10 mouse cellular contexts compared by ENCODE assay signal in genomic region chr15:99715361-99715865, GRCm38 (mm10). TPM values are rescaled to one million over a fixed set of nuclear protein-coding genes. Genes with fewer than 3 reads are reported as not detected.
DNase-seq lines count a peak whose midpoint lies in the region; ATAC-seq and TF ChIP-seq lines count a peak whose summit lies in the region.
"Had no signal": no experiment of that assay in that cellular context is flagged by ENCODE, and none has a peak within 500 bp of the region (broad histone marks: within the 10 kb centered on the region; RNA-seq: fewer than 3 reads in every experiment).

No protein-coding gene starts in this region.

- H3K4me3 ChIP-seq in hindbrain, embryonic 15.5 days: no peak overlapping the region
- H3K4me3 ChIP-seq: erythroblast, embryonic 14.5 days had no signal

- H3K4me2 ChIP-seq in hindbrain, embryonic 15.5 days: no peak overlapping the region
- H3K4me2 ChIP-seq: lung, embryonic 14.5 days had no signal

- CTCF ChIA-PET in Patski (lab: Charles Lee): interaction anchor here (1.2 to 2.8 kb wide), 6 partner anchors 9 to 63 kb away, joined by 3 to 17 read pairs (median 6); partner anchors contain the start of gene Gm17349

- no peaks in the 10 kb centered on the region for H3K27me3 ChIP-seq in Patski
- no peaks in the 10 kb centered on the region for H3K27me3 ChIP-seq in hindbrain, embryonic 15.5 days

- peaks cover 47% of the 10 kb centered on the region for H3K36me3 ChIP-seq in hindbrain, embryonic 15.5 days

- TF ChIP-seq CTCF in Patski (IDR thresholded peaks at IDR 0.05): no peak

- in situ Hi-C loops in Patski (cut with MboI; ENCODE audit: low pct_unique_long_range_greater_than_20kb): no loop called here

- H3K9ac ChIP-seq in hindbrain, embryonic 15.5 days: no peak overlapping the region
- H3K9ac ChIP-seq: lung, embryonic 14.5 days had no signal

- H3K9me3 ChIP-seq in hindbrain, embryonic 15.5 days: no peaks in the 10 kb centered on the region

- H3K27ac ChIP-seq in hindbrain, embryonic 15.5 days (replicated peaks): peak overlapping the region; percentile 79

- peaks cover 34% of the 10 kb centered on the region for H3K4me1 ChIP-seq in hindbrain, embryonic 15.5 days (replicated peaks)

- 42% methylated on average over 13 of the region's 13 CpGs for WGBS in hindbrain, embryonic 15.5 days

- DNase-seq in frontal cortex, postnatal 14 days (ENCODE audit: low spot score in 2 of 2): no peak
- DNase-seq in Patski (ENCODE audit: low read depth, low spot score): peak; percentile 38
- DNase-seq in testis, postnatal 14 days (ENCODE audit: low spot score): peak; percentile 73
- no peak for DNase-seq in c-Kit-positive CD71-positive TER-119-positive erythroid progenitor cells, embryonic 14.5 days (ENCODE audit: low spot score)
- DNase-seq in gastrocnemius, adult 18-20 months (ENCODE audit: low spot score): no peak

- peak; percentile 35; the same call in 1 of the 2 replicates for ATAC-seq in frontal cortex, adult (ENCODE audit: low TSS enrichment)
- peak; percentile 27 for ATAC-seq in Patski
- ATAC-seq in hindbrain, embryonic 15.5 days (ENCODE audit: low FRiP score, low read depth): peak; percentile 43
- peak; percentile 84 for ATAC-seq in megakaryocyte-erythroid progenitor cell, adult 5-6 weeks (replicated peaks; ENCODE audit: low FRiP score, low TSS enrichment, poor library complexity, severe bottlenecking)

- POLR2A ChIA-PET in Patski (lab: Charles Lee): interaction anchor here (0.5 to 2.4 kb wide), 4 partner anchors 8 to 40 kb away, joined by 3 to 7 read pairs (median 4); partner anchors contain the start of gene Cox14

RNA-seq across cellular contexts. Expression of gene Gpd1, which starts 1.9 kb away (rescaled TPM):
- polyA plus RNA-seq in Patski (2021): 2.9 TPM
- 3.6 and 4.7 TPM in 2 replicates for polyA plus RNA-seq in hindbrain, embryonic 15.5 days (2015; fragmentation: Nextera tagmentation; extraction: Ambion mirVana)
- total RNA-seq in megakaryocyte-erythroid progenitor cell, adult 5-6 weeks (2014; fragmentation: Nextera tagmentation): 0.49 TPM in 1 of 2 replicates, not detected in the other
- total RNA-seq in megakaryocyte-erythroid progenitor cell, adult 5-6 weeks (2017): 0.23 TPM in 1 of 2 replicates, not detected in the other
- total RNA-seq in gastrocnemius, adult 18-20 months (2021): 100 to 1,000 TPM; 366 to 449 TPM

RNA-seq across cellular contexts. Expression of gene Cox14, which starts 10.0 kb away (rescaled TPM):
- 170 TPM for polyA plus RNA-seq in Patski (2021)
- 171 and 178 TPM in 2 replicates for polyA plus RNA-seq in hindbrain, embryonic 15.5 days (2015; fragmentation: Nextera tagmentation; extraction: Ambion mirVana)
- 60.9 and 68.1 TPM in 2 replicates for total RNA-seq in megakaryocyte-erythroid progenitor cell, adult 5-6 weeks (2014; fragmentation: Nextera tagmentation)
- 17.2 and 30.4 TPM in 2 replicates for total RNA-seq in megakaryocyte-erythroid progenitor cell, adult 5-6 weeks (2017)
- 100 to 1,000 TPM; 139 to 156 TPM for total RNA-seq in gastrocnemius, adult 18-20 months (2021)

RNA-seq across cellular contexts. Expression of gene Gm17349, which starts 10.1 kb away (rescaled TPM):
- not detected for polyA plus RNA-seq in Patski (2021)
- polyA plus RNA-seq in hindbrain, embryonic 15.5 days (2015; fragmentation: Nextera tagmentation; extraction: Ambion mirVana): not detected in 2 replicates
- not detected in 2 replicates for total RNA-seq in megakaryocyte-erythroid progenitor cell, adult 5-6 weeks (2014; fragmentation: Nextera tagmentation)
- not detected in 2 replicates for total RNA-seq in megakaryocyte-erythroid progenitor cell, adult 5-6 weeks (2017)
- total RNA-seq in gastrocnemius, adult 18-20 months (2021): not detected
- polyA plus RNA-seq: lung, embryonic 14.5 days had no signal

RNA-seq across cellular contexts. Expression of gene Smarcd1, which starts 13.5 kb away (rescaled TPM):
- 46.8 TPM for polyA plus RNA-seq in Patski (2021)
- polyA plus RNA-seq in hindbrain, embryonic 15.5 days (2015; fragmentation: Nextera tagmentation; extraction: Ambion mirVana): 89.1 and 96.4 TPM in 2 replicates
- total RNA-seq in megakaryocyte-erythroid progenitor cell, adult 5-6 weeks (2014; fragmentation: Nextera tagmentation): 29.2 and 37.5 TPM in 2 replicates
- 10.5 and 28.6 TPM in 2 replicates for total RNA-seq in megakaryocyte-erythroid progenitor cell, adult 5-6 weeks (2017)
- 1 to 10 TPM; 5.8 to 7.4 TPM for total RNA-seq in gastrocnemius, adult 18-20 months (2021)

RNA-seq across cellular contexts. Expression of gene Asic1, which starts 45.2 kb away (rescaled TPM):
- 7.6 TPM for polyA plus RNA-seq in Patski (2021)
- 58.1 and 63.6 TPM in 2 replicates for polyA plus RNA-seq in hindbrain, embryonic 15.5 days (2015; fragmentation: Nextera tagmentation; extraction: Ambion mirVana)
- not detected in 2 replicates for total RNA-seq in megakaryocyte-erythroid progenitor cell, adult 5-6 weeks (2014; fragmentation: Nextera tagmentation)
- total RNA-seq in megakaryocyte-erythroid progenitor cell, adult 5-6 weeks (2017): 0.33 TPM in 1 of 2 replicates, not detected in the other
- under 1 TPM in 1 of 2 experiments, not detected in 1; 0.11 TPM for total RNA-seq in gastrocnemius, adult 18-20 months (2021)
- polyA plus RNA-seq: erythroblast, embryonic 14.5 days had no signal

Comparison
In these comparisons a context has a peak if more than half of its experiments do, and no peak if none do; other contexts are left out.
1. ATAC-seq: peak in every context shown above with its lines; median percentile 84 in megakaryocyte-erythroid progenitor cell, adult 5-6 weeks; 43 in hindbrain, embryonic 15.5 days; 35 in frontal cortex, adult; 27 in Patski.
2. DNase-seq: peak in Patski (single experiment) and testis, postnatal 14 days (single experiment); none in frontal cortex, postnatal 14 days (0 of 2), c-Kit-positive CD71-positive TER-119-positive erythroid progenitor cells, embryonic 14.5 days (single experiment) and gastrocnemius, adult 18-20 months (single experiment).
3. RNA of gene Gpd1, which starts 1.9 kb away (total RNA-seq): 366 to 449 TPM in gastrocnemius, adult 18-20 months; 0.23 to 0.49 TPM in megakaryocyte-erythroid progenitor cell, adult 5-6 weeks; every median in the first group is over 100 times any median in the second.